Mouse (Mus musculus): ENCODE results near the gene Swap70. TPM values are rescaled to one million over a fixed set of nuclear protein-coding genes. Genes with fewer than 3 reads are reported as not detected.

Swap70 gene
- 9.6 and 9.8 TPM in 2 replicates for polyA plus RNA-seq (2015; fragmentation: Nextera tagmentation; extraction: Ambion mirVana)

DNA sequence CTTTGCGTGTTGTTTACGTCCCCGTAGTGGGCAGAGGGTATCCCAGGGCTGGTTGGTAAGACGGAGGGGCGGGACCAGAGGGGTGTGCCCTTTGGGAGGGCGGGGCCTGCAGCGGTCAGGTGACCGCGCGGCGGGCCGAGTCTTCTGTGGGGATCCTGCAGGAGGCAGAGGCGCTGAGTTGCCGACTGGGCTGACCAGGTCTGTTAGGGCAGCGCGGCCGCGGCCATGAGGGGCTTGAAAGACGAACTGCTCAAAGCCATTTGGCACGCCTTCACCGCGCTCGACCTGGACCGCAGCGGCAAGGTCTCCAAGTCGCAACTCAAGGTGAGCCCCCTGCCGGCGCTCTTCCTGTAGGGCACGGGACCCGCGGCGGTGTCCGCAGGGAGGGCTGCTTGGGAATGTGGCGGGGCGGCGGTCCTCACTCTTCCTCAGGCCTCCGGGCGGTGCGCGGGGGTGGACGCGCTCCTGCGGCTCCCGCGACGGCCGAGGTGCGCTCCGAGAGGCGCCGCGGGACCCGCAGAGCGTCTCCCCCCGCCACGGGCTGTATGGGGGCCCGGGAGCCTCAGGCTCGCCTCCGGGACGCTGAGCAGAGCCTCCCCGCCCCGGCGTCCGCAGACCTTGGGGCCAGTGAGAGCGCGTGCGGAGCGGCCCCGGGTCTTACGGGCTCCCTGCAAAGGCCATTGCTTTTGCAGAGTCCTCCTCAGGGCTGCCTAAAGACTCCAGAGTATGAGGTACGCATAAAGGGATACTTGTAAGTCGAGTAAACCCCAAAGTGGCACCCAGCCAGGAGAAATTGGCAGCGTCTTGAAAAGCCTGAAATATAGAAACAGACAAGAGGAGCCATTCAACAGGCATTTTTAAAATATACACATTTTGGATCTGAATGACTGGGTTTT lies at the start of gene Swap70:
Swap70 (plus strand) TSS at position 126 of the 896 bp plus-strand sequence.
- no peaks in the 10 kb centered on the region for H3K27me3 ChIP-seq (replicated peaks)
- no peaks in the 10 kb centered on the region for H3K36me3 ChIP-seq (replicated peaks)
- peak within 1 kb of the TSS; percentile 60 for H3K4me3 ChIP-seq
- H3K9me3 ChIP-seq = no peaks in the 10 kb centered on the region
- H3K4me2 ChIP-seq = peak within 1 kb of the TSS; percentile 96
- peak within 1 kb of the TSS; percentile 60 for H3K9ac ChIP-seq
- peak; percentile 97 for ATAC-seq (replicated peaks)
- under 1% methylated on average over 71 of the region's 73 CpGs for WGBS
- peak within 1 kb of the TSS; percentile 67 for H3K27ac ChIP-seq
- peaks cover 10% of the 10 kb centered on the region for H3K4me1 ChIP-seq

GRCm38 (mm10) chr7:110179208-110179607 lies 42.3 kb upstream of the Swap70 start:
- no peaks in the 10 kb centered on the region for H3K36me3 ChIP-seq (replicated peaks)
- no peak overlapping the region for H3K27ac ChIP-seq
- no peak overlapping the region for H3K4me2 ChIP-seq
- 90% methylated on average over 7 of the region's 7 CpGs for WGBS
- no peaks in the 10 kb centered on the region for H3K4me1 ChIP-seq
- H3K9me3 ChIP-seq = no peaks in the 10 kb centered on the region
- H3K27me3 ChIP-seq (replicated peaks) = no peaks in the 10 kb centered on the region
- no peak overlapping the region for H3K9ac ChIP-seq
- ATAC-seq (replicated peaks) = no peak
- H3K4me3 ChIP-seq = no peak overlapping the region

- Histone ChIP-seq H3K4me1 (no peaks in the 10 kb centered on the region), H3K9me3 (no peaks in the 10 kb centered on the region), H3K9ac (no peak overlapping the region), H3K4me3 (no peak overlapping the region), H3K27me3 (replicated peaks) (no peaks in the 10 kb centered on the region), H3K27ac (no peak overlapping the region), H3K36me3 (replicated peaks) (no peaks in the 10 kb centered on the region), H3K4me2 (no peak overlapping the region)
- ATAC-seq (replicated peaks) = no peak
Observed at GRCm38 (mm10) chr7:110180613-110181012, 40.9 kb upstream of the Swap70 start.

DNA sequence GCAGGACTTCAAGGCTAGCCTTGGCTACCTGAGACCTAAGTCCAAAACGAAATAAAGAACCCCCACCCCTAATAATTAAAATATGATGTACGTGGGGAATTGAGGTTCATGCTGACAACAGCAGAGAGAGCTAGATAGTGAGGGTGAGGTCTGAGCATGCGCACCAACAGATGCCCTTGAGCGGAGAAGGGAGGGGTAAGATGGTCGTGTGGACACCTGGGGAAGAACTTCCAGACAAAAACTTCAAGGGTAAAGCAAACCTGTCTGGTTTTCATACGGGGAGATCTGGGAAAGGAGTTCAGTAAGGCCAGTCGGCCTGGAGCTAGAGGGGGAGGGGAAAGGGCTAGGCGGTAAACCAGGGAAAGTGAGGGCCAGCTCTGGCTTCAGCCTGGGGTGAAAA lies 40.1 kb upstream of the Swap70 start:
- no peaks in the 10 kb centered on the region for H3K9me3 ChIP-seq
- no peak overlapping the region for H3K9ac ChIP-seq
- no peaks in the 10 kb centered on the region for H3K36me3 ChIP-seq (replicated peaks)
- no peak overlapping the region for H3K4me2 ChIP-seq
- H3K27ac ChIP-seq = no peak overlapping the region
- no peak overlapping the region for H3K4me3 ChIP-seq
- WGBS = 65% methylated on average over 8 of the region's 8 CpGs
- H3K4me1 ChIP-seq = no peaks in the 10 kb centered on the region
- ATAC-seq (replicated peaks) = no peak
- no peaks in the 10 kb centered on the region for H3K27me3 ChIP-seq (replicated peaks)

GRCm38 (mm10) chr7:110184608-110185007 lies 36.9 kb upstream of the Swap70 start:
- Histone ChIP-seq H3K27ac (no peak overlapping the region), H3K4me1 (no peaks in the 10 kb centered on the region), H3K4me3 (no peak overlapping the region), H3K4me2 (no peak overlapping the region), H3K9me3 (no peaks in the 10 kb centered on the region), H3K27me3 (replicated peaks) (no peaks in the 10 kb centered on the region), H3K9ac (no peak overlapping the region), H3K36me3 (replicated peaks) (no peaks in the 10 kb centered on the region)
- 87% methylated on average over 3 of the region's 3 CpGs for WGBS
- ATAC-seq (replicated peaks) = no peak

GRCm38 (mm10) chr7:110189951-110190350 lies 31.6 kb upstream of the Swap70 start:
- H3K36me3 ChIP-seq (replicated peaks) = no peaks in the 10 kb centered on the region
- H3K27ac ChIP-seq = no peak overlapping the region
- ATAC-seq (replicated peaks) = no peak
- WGBS = 54% methylated on average over 7 of the region's 7 CpGs
- H3K9ac ChIP-seq = no peak overlapping the region
- H3K4me1 ChIP-seq = no peaks in the 10 kb centered on the region
- no peaks in the 10 kb centered on the region for H3K27me3 ChIP-seq (replicated peaks)
- H3K4me2 ChIP-seq = no peak overlapping the region
- no peak overlapping the region for H3K4me3 ChIP-seq
- H3K9me3 ChIP-seq = no peaks in the 10 kb centered on the region

DNA sequence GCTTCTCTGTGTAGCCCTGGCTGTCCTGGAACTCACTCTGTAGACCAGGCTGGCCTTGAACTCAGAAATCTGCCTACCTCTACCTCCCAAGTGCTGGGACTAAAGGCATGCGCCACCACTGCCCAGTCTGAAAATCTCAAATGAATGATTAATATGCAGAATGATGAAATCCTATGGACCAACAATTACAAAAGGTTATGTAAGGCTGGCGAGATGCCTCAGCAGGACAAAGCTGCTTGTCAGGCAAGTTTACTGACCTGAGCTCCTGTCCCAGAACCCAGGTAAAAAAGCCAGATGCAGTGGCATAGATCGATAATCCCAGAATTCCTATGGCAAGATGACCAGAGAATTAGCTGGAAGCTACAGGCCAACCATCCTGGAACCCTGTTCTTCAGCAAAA lies 28.3 kb upstream of the Swap70 start:
- no peak for ATAC-seq (replicated peaks)
- no peaks in the 10 kb centered on the region for H3K36me3 ChIP-seq (replicated peaks)
- H3K9me3 ChIP-seq = no peaks in the 10 kb centered on the region
- WGBS = 89% methylated on average over 3 of the region's 3 CpGs
- H3K9ac ChIP-seq = no peak overlapping the region
- H3K4me1 ChIP-seq = no peaks in the 10 kb centered on the region
- H3K4me2 ChIP-seq = no peak overlapping the region
- no peak overlapping the region for H3K27ac ChIP-seq
- H3K4me3 ChIP-seq = no peak overlapping the region
- H3K27me3 ChIP-seq (replicated peaks) = no peaks in the 10 kb centered on the region

GRCm38 (mm10) chr7:110197176-110197575 lies 24.3 kb upstream of the Swap70 start:
- ATAC-seq (replicated peaks) = no peak

DNA sequence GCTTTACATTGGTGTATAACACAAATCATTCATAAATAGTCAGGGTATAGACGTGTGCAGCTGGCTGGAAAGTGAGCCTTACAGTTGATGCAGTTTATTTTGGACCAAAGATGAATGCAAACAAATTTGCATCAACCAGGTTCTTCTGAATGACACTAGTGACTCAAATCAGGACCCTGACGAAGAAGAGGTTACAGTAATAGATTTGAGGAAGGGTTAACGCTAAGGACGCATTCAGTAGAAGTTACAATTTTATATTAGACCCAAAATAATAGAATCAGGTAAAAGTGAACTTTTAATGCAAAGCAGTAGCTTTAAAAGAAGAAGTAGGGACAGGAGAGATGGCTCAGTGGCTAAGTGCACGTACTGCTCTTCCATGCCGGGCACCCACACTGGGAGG lies 19.6 kb upstream of the Swap70 start:
- no peak overlapping the region for H3K27ac ChIP-seq
- ATAC-seq (replicated peaks) = no peak
- no peak overlapping the region for H3K4me3 ChIP-seq
- no peaks in the 10 kb centered on the region for H3K36me3 ChIP-seq (replicated peaks)
- 0 out of 2 replicates have a peak, but pooled peaks cover 8% of the 10 kb centered on the region for H3K9me3 ChIP-seq
- 92% methylated on average over 6 of the region's 6 CpGs for WGBS
- no peak overlapping the region for H3K9ac ChIP-seq
- H3K4me1 ChIP-seq = no peaks in the 10 kb centered on the region
- H3K4me2 ChIP-seq = no peak overlapping the region
- no peaks in the 10 kb centered on the region for H3K27me3 ChIP-seq (replicated peaks)

More at GRCm38 (mm10) chr7:110197176-110197575, 24.3 kb upstream of the Swap70 start:
- 90% methylated on average over 7 of the region's 7 CpGs for WGBS
- Histone ChIP-seq H3K36me3 (replicated peaks) (no peaks in the 10 kb centered on the region), H3K9ac (no peak overlapping the region), H3K9me3 (no peaks in the 10 kb centered on the region), H3K4me3 (no peak overlapping the region), H3K4me2 (no peak overlapping the region), H3K27ac (no peak overlapping the region), H3K27me3 (replicated peaks) (no peaks in the 10 kb centered on the region), H3K4me1 (no peaks in the 10 kb centered on the region)

- H3K4me1 ChIP-seq = no peaks in the 10 kb centered on the region
- no peak overlapping the region for H3K9ac ChIP-seq
- no peak overlapping the region for H3K4me2 ChIP-seq
- 0 out of 2 replicates have a peak, but pooled peaks cover 16% of the 10 kb centered on the region for H3K9me3 ChIP-seq
- WGBS = 92% methylated on average over 4 of the region's 4 CpGs
- no peaks in the 10 kb centered on the region for H3K36me3 ChIP-seq (replicated peaks)
- H3K4me3 ChIP-seq = no peak overlapping the region
- H3K27me3 ChIP-seq (replicated peaks) = no peaks in the 10 kb centered on the region
- no peak for ATAC-seq (replicated peaks)
- H3K27ac ChIP-seq = no peak overlapping the region
Observed at GRCm38 (mm10) chr7:110204208-110204607, 17.3 kb upstream of the Swap70 start.

DNA sequence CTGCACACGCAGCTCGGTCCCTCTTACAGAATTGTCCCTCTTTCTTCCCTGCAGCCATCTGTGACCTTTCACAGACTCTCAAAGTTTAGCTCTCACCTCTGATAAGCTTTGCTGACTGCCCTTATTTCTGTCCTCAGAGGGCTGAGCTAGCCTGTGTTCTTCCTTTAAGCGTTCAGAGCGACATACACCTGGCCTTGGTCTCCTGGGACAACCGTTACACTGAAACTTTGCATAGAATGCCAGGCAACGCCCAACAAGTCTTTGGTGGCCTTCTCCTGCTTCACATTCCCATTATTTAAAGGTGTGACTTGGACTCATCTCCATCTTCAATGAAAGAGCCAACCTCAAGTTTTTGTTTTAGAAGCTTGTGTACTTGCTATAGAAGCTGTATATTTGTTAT lies 13.2 kb upstream of the Swap70 start:
- ATAC-seq (replicated peaks) = no peak

GRCm38 (mm10) chr7:110209422-110209821 lies 12.1 kb upstream of the Swap70 start:
- H3K27me3 ChIP-seq (replicated peaks) = no peaks in the 10 kb centered on the region
- H3K9me3 ChIP-seq = 0 out of 2 replicates have a peak, but pooled peaks cover 16% of the 10 kb centered on the region
- no peak overlapping the region for H3K4me2 ChIP-seq
- H3K36me3 ChIP-seq (replicated peaks) = no peaks in the 10 kb centered on the region
- no peak overlapping the region for H3K4me3 ChIP-seq
- ATAC-seq (replicated peaks) = no peak
- no peaks in the 10 kb centered on the region for H3K4me1 ChIP-seq
- no peak overlapping the region for H3K9ac ChIP-seq
- 90% methylated on average over 6 of the region's 6 CpGs for WGBS
- no peak overlapping the region for H3K27ac ChIP-seq

More for the DNA sequence above, 13.2 kb upstream of the Swap70 start:
- Histone ChIP-seq H3K4me2 (no peak overlapping the region), H3K27me3 (replicated peaks) (no peaks in the 10 kb centered on the region), H3K4me1 (no peaks in the 10 kb centered on the region), H3K9ac (no peak overlapping the region), H3K9me3 (0 out of 2 replicates have a peak, but pooled peaks cover 16% of the 10 kb centered on the region), H3K27ac (no peak overlapping the region), H3K36me3 (replicated peaks) (no peaks in the 10 kb centered on the region), H3K4me3 (no peak overlapping the region)
- WGBS = 91% methylated on average over 6 of the region's 6 CpGs

- no peaks in the 10 kb centered on the region for H3K36me3 ChIP-seq (replicated peaks)
- H3K9me3 ChIP-seq = 0 out of 2 replicates have a peak, but pooled peaks cover 13% of the 10 kb centered on the region
- H3K4me2 ChIP-seq = no peak overlapping the region
- ATAC-seq (replicated peaks) = no peak
- WGBS = 83% methylated on average over 3 of the region's 3 CpGs
- H3K4me3 ChIP-seq = no peak overlapping the region
- H3K27me3 ChIP-seq (replicated peaks) = no peaks in the 10 kb centered on the region
- H3K4me1 ChIP-seq = no peaks in the 10 kb centered on the region
- H3K27ac ChIP-seq = no peak overlapping the region
- H3K9ac ChIP-seq = no peak overlapping the region
Observed at GRCm38 (mm10) chr7:110211025-110211424, 10.5 kb upstream of the Swap70 start.

All from midbrain, embryonic 15.5 days (tissue).